Mouse (Mus musculus) embryo, embryonic 10.5 days (tissue): ENCODE measurements around the gene Tmcc3.

Experiments
- DNase-seq: peaks from one replicate; pipeline ENCODE4 v3.0.0-alpha.2; 2015; ENCODE audit warnings: low spot score

Tmcc3 gene

DNA sequence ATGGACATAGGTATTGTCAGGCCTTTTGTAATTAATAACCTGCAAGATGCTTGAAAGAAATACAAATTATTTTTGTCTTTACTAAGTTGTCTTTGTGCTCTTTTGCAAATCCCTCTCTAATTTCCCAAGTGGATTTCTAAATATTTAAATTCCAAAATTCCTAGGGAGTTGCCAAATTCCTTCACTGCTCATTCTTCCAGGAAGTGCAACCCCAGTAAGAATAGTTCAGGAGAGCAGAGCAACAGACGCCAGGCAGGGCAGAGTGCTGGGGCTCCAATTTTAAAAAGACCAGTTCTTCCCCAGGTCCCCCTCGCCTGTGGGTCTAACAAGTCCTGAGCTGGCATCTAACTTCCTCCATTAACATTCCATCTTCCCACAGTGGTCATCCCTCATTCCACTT lies 239.3 kb downstream of the Tmcc3 start:
- DNase-seq, result no peak

DNA sequence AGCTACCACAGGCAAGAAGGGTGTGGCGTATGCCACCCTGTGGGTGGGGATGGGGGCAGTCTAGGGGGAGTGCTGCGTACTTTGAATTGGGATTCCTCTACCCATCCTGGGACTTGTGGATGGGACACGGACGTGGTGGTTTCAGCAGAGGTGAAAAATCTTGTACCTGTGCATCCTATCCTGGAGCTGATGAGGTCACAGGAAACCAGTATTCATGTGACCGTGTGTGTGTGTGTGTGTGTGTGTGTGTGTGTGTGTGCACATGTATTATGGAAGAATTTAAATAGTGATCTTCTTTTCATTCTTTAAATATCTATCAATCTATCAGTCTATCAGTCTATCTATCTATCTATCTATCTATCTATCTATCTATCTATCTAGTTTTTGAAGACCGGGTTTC lies 239.8 kb downstream of the Tmcc3 start:
- DNase-seq, result no peak

DNA sequence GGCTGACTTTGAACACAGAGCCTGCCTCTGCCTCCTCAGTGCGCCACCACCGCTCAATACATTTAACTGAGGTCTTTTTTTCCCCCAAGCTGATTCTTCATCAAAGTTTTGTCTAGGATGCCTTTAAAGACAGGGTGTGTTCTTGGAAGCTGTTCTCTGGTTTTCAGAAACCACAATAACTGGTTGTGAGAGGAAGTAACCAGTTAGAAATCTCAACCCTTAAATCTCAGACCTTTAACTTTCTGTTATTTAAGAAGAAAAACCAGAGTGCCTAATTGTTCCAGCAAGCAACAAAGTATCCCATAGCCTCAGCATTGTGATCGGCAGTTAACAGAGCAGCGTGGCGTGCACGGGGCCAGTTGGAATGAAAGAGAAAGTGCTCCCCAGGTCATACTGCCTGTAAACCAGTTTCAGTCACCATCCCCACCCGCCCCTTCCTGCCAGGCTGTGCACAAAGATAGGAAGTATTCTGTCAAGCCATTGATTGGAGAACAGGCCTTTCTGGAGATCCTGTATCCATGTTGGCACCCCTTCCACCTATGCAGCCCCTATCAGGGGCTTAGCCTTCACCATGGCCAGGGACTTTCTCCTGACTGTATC lies 240.3 kb downstream of the Tmcc3 start:
- no peak for DNase-seq

DNA sequence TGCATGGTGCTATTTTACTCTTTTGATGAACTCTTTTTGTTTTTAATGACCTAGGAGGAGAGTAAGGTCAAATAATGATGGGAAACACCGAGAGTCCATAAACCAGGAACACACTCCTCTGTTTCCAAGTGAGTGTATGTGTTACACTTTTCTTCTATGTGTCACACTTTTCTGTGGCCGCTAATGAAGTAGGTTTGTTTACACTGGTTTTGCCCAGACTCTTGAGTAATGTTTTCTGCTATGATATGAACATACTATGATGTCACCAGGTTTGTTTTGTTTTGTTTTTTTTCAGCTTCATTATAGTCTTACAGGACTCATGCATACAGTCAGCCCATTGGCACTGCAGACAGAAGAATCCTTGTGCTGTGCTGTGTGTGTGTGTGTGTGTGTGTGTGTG lies 243.6 kb downstream of the Tmcc3 start:
- no peak for DNase-seq

DNA sequence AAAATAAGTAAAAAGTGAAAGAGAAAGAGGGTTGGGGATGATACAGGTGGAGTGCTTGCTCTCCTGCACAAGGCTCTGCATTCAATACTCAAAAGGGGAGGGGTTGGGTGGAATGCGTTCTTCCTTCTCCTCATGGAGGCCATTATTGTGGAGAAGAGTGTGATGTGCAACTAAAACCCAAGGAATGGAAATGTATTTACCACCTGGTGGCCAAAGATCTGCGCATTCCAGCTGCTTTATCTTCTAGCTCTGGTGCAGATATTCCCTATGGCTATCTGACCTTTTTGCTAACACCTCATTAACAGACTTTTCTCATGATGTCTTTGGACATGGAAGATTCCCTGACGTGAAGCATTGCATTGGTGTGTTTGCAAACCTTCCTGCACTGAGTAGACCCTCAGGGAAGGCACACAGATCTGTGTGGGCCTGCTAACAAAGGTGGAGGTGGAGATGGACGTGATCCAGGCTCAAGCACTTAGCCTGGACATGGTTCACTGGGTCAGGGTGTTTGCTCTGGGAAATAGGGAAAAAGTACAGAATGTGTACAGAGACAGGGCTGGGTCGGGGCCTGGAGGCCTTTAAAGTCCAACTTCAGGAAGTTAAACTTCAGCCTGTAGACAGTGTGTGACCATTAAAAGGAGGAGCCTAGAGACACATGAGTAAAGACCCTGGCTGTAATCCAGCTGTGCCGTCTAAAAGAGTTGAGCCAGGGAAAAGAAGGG lies 245.8 kb downstream of the Tmcc3 start:
- no peak for DNase-seq

DNA sequence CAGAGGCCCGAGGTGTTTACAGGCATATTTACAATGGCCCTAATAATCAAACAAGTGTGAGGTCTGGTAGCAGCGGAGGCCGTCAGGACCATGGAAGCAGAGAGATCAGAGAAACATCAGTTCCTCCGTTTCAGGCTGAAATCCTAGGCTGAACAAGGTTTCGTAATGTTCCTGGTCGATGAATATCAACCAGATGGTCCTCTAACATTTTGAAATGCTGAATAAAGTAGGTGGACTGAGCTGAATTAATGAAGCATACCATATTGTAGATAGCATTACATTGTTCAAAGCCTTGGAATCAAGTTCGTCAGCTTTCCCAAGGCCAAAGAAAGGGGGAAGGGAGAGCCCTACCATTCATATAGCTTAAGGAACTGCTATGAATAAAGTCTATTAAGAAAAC lies 247.1 kb downstream of the Tmcc3 start:
- DNase-seq, result no peak

DNA sequence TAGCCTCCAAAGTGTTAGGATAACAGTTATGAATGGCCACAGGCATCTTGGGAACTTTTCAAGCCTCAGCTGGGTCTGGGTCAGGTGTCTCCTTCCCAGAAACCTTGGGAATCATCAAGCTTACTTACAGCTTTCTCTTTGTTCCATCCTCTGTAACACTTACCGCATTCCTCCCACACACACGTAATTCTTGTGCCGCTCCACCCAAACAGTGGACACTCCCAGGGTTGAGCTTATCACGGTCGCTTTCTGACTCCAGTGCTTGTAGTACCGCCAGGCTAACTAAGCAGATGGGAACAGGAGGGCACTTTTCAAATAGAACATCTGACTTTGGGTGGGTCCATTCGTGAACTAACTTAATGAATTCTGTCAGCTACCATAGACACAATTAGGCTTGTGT lies 249.6 kb downstream of the Tmcc3 start:
- no peak for DNase-seq

GRCm38 (mm10) chr10:94562188-94562587 lies 250.4 kb downstream of the Tmcc3 start:
- no peak for DNase-seq

GRCm38 (mm10) chr10:94562991-94563390 lies 251.2 kb downstream of the Tmcc3 start:
- DNase-seq, result no peak

DNA sequence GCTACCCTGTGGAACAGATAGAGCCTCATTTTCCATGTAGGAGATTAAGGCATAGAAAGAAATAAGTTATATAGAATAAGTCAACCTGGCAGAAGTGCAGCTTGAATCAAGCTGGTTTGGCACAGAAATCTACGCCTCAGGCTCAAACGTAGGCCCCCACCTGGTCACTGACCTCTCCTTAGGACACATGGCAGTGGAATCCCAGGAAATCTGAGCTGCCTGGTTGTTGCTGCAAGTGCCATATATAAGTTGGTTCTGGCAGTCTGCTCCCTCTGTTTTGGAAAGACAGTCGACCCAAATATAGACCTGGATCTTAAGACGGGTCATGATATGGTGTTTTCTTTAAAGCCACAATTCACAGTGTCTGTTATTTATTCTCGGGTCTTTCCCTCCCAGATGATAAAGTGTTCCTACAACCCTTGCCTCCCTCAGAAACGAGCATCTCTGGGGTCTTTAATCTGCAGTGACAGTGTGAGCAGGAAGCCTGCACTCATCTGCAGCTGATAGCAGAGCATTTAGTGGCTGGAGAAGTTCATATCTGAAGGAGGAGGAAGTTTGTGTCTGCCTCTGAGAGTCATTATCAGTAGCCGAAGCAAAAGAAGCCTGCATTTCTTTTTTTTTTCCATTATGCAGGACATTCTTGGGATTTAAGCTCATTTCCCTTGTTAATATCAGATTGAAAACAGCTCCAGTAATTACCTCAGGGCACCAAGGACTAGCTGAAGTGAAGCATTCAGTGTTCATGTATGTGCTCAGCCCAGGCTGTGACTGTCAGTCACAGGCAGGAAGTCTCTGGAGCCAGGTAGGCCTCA lies 253.9 kb downstream of the Tmcc3 start:
- DNase-seq, result no peak

DNA sequence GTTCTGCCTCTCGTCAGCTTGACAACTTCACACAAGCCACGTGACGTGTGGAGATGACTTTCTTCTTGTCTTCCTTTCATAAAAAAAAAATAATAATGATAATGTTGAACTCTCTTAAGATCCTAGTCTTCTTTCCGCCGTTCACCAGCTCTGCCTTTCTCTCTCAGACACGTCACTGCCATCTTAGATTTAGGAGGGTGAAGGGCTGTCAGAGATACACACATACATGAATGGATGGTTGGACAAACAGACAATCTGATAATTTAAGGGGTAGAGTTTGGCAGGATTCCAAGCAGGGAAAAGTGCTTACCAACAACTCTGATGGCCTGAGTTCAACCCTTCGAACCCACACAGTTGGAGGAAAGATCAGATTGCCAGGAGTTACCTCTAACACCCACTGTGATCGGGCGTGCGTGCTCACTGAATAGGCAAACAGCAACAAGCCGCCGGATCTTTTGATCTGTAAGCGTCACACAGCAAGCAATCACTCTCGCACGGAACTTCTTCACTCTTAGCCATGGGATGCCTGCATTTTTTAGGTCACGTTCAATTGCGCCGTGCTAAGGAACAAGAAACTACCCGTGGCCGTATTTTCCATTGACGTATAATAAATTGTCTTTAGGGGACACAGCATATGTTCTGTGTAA lies 254.6 kb downstream of the Tmcc3 start:
- DNase-seq, result no peak

DNA sequence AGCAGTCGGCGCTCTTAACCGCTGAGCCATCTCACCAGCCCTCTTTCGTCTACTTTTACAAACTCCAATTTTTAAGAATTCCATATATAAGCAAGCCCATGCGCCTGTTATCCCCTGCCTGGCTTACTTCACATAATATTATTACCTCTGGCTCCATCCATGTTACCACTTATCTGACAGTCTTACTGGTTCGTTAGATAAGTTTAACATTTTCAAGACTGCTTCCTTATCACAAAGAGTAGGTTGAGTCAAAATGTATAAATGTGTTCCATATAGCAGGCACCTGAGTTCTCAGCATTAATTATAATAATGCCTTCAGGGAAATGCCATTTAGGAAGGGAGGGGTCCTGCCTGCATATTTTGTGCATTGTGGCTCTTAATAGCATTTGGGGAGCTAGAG lies 255.5 kb downstream of the Tmcc3 start:
- DNase-seq, result no peak

GRCm38 (mm10) chr10:94567915-94568314 lies 256.2 kb downstream of the Tmcc3 start:
- no peak for DNase-seq

GRCm38 (mm10) chr10:94568867-94569266 lies 257.1 kb downstream of the Tmcc3 start:
- DNase-seq, result no peak

GRCm38 (mm10) chr10:94569731-94570130 lies 258.0 kb downstream of the Tmcc3 start:
- no peak for DNase-seq

DNA sequence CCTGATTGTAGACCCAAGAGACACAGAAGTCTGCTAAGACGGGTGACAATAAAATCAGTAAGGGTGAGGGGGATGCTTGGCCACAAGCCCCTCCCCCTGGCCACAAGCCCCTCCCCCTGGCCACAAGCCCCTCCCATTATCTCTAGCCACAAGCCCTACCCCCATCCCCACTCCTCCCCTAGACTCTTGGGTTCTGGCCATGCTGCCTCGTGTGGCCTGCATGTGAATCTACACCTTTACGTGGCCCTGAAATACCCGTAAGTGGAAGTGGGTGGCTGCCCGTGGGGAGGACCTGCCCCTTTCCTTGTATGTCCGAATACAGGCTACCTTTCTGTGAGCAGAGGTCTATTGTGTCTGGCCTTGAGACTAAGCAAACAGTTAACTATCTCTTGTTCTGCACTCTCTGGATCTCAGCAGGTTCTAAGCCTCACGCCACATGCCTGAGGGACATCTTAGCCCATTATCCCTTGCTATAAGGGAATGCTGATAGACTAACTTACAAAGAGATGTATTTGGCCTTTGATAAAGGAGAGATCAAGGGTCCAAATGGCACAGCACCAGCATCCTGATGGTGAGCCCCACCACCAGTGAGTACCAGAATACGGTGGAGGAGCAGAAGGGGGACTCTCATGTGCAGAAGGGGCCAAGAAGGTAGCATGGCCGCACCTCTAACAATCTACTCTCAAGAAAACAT lies 260.3 kb downstream of the Tmcc3 start:
- DNase-seq, result no peak

DNA sequence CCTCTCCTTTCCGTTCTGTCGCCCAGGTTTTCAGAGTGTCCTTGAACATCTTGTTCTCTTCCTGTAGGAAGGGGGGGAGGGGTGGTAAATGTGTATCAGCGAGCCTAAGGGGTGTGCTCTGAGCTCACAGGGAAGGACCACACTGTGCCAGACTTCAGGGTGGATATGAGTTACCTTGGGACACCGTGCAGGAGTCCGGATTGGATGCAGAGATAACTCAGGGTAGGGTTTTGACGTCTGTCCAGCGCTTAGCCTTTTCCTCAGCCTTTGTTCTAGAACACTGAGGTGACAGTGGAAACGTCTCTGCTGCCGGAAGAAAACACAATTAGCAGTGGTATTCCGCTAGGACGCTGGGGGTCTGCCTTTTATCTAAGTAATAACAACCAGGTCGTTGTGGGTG lies 261.0 kb downstream of the Tmcc3 start:
- DNase-seq, result no peak

- DNase-seq, result no peak
Observed at GRCm38 (mm10) chr10:94574451-94575333, 262.9 kb downstream of the Tmcc3 start.

DNA sequence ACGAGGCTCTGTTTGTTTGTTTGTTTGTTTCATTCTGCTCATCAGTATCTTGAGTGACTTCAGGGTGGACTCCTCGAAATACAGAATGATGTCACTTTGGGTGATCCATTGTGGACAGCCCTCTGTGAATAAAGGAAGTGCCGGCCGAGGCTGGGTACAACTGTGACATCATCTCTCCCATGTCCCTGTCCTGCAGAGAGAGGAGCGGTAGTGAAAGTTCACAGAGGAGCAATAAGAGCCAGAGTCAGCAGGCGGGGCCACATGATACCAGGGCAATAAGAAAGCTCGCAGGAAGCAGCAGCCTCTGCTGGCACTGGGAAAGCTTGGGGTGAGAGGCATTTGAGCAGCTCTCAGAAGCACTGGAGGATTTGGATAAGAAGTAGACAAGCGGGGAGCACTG lies 264.2 kb downstream of the Tmcc3 start:
- no peak for DNase-seq

DNA sequence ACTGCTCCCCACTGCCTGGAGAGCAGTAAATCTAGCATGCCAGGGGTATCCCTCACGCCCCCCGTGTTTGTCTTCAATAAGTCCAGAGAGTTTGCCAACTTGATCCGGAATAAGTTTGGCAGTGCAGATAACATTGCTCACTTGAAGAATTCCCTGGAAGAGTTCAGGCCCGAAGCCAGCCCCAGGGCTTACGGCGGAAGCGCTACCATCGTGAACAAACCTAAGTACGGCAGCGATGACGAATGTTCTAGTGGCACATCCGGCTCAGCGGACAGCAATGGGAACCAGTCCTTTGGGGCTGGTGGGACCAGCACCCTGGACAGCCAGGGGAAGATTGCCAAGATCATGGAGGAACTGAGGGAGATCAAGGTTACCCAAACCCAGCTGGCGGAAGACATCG lies 267.1 kb downstream of the Tmcc3 start:
- no peak for DNase-seq

DNA sequence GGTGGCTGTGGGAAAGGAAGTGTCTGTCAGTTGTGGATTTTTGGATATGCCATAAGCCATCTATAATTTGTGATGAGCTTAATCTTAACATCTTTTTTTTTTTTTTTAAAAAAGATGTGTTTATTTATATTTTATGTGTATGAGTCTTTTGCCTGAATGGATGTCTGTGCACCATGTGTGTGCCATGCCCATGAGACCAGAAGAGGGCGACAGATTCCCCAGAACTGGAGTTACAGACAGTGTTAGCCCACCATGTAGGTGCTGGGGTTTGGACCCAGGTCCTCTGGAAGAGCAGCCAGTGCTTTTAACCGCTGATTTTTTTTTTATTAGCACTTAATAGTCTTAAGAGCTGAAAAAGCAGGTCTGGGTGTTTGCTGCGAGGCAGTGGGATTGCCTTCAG lies 269.6 kb downstream of the Tmcc3 start:
- DNase-seq, result no peak
